Mouse (Mus musculus) hematopoietic stem cell, adult 5-6 weeks (primary cell): ENCODE data around the gene Cyp26c1. TPM values are rescaled to one million over a fixed set of nuclear protein-coding genes. Genes with fewer than 3 reads are reported as not detected.
A peak's percentile ranks its signal among the peaks of the same experiment; 100 is the strongest.

Experiments
- ATAC-seq, 2 experiments: fragments of 125-278 bp in 1 of 2; replicated peaks in 1 of 2; 2 replicates each; pipeline ENCODE4 v1.8.0; 2016 to 2017; ENCODE audit warnings: inconsistent platforms in 2 of 2, mild to moderate bottlenecking in 2 of 2, moderate number of reproducible peaks in 2 of 2, low read depth in 1 of 2, moderate TSS enrichment in 1 of 2; ENCODE audit not compliant: low FRiP score in 2 of 2, poor library complexity in 2 of 2, severe bottlenecking in 2 of 2, insufficient read depth in 1 of 2, low TSS enrichment in 1 of 2
- total RNA-seq: library from RNA; stranded (forward); fragments of 172-1452, 232-1000 nt; gene quantifications from 2 replicates; pipeline ENCODE4 v1.2.3, GENCODE M21; 2017

Cyp26c1 gene
- not detected in 2 replicates for total RNA-seq

DNA sequence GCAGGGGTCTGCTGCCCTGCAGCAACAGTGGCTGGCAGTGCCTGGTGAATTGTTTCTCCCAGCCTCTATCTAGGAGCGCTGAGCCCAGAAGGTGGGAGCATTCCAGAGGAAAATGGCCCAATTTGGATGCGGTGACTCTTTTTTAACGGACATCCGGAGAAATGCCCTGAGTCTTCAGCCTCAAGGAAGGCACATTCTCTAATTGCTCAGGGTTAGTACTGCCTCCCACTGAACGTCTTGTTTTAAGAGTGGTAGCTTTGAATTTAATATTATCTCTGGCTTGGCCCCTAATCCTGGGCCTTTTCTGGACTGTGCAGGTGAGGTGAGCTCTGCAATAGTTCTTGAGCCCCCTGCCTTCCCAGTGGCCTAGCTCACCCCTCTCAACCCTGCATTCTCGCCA lies at the start of gene Cyp26c1:
Cyp26c1 (plus strand) TSS at position 301 of the 400 bp plus-strand sequence.
- no peak for ATAC-seq

DNA sequence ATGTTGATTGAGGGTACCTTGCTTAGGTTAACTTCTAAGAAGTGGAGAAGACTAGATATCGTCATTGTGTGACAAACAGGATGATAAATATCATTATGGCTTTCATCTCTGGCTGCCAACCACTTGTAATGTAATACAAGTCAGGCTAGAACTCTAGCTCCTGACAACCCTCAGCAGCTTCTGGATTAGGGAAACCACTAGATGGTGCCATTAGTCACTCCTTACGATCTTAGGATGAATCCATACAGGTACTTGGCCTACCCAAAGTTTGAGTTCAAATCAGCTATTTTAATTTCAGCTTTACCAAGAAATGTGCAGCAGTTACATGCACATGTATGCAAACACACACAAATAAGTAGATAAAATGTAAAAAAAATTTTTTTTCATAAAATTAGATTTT lies 37.4 kb upstream of the Cyp26c1 start:
- ATAC-seq = no peak

DNA sequence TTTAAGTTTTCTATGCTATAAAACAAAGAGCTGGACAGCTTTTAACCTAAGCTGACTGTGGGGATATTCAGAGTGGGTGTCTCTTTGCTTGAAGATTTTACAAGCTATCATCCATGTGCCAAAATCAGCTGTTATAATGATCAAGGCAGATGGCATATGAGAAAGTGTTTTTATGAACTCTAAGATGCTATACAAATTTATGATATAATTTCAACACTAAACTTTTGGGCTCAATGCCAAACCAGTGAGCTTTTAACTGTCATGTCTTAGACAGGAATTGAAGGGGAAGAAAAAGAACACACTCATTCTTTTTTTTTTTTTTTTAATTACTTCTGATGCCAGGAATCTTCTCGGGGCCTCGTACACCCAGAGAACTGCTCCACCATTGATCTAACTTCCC lies 34.9 kb upstream of the Cyp26c1 start:
- no peak for ATAC-seq

DNA sequence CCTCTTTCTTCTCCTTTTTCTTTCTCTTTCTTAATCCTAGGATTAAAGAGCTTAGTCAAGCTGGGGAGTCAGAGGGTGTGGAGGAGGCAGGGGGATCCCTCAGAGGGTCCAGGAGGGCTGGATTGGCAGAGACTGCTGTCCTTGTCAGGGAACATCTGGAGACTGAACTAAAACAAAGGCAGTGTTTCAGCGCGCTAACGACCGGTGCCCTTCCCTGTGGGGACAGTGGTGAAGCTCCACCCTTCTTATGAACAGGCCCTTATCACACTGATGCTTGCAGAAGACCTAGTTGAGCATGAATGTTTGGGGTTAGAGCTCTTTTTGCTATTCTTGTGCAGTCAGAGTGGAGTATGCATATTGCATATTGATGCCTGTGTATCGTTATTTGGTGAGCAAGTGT lies 31.4 kb upstream of the Cyp26c1 start:
- no peak for ATAC-seq

DNA sequence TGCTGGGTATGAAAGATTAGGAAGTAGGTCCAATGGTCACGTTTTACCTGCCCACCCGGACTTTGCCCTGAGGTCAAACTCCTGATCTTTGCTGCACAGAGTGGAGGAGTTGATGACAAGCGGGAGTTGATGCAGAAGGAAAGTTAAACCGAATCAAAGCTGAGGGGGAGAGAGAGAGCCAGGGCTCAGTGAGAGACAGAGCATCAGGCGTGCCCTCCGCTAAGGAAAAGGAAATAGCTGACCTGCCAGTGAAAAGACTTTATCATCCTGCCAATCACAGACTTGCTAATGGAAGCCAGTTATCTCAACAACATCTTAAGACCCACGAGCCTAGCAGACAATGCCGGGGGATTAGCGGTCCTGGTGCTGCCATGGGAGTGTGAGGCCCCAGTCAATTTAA lies 28.9 kb upstream of the Cyp26c1 start:
- no peak for ATAC-seq

DNA sequence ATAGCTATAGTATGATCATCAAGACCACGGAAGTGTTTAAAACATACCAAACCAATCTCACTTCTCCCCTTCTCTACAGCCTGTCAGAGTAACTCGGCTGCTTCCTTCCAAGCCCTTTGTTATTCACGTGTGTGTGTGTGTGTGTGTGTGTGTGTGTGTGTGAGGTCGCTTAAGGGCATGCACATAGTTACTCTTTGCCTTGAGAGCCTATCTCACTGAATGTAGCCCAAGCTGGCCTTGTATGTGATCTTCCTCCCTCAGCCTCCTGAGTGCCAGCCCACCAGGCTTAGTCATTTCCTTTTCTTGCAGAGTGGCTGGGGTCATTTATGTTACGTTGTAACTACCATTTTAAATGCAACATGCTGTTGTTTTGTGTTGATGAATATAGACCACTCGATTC lies 20.1 kb upstream of the Cyp26c1 start:
- no peak for ATAC-seq

DNA sequence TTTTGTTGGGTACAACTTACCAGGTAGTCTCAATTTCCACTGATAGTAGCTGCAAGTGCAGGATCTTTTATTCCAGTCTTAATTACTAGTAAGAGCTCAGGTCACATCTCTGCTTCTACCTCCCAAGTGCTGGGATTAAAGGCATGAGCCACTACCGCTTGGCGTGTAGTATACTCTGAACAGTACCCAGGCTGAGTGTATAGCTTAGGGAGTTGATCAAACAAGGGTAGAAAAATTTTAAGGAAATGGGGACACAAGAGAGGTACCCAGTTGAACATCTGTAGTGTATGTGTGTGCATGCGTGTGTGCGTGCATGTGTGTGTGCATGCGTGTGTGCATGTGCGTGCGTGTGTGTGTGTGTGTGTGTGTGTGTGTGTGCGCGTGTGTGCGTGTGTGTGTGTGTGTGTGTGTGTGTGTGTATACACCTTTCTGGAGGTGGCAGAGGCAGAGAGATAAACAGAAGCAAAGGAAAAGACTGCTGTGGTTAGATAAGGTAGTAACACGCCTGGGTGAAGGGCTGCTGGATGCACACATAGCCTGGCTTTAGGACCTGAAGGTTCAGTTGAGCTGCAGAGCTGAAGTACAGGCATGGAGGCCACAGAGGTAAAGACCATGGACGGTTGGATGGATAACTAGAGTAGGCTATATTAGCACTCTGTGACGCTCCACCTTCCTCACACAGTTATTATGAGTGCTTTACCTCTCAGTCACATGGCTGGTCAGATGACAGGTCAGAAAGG lies 17.4 kb upstream of the Cyp26c1 start:
- peak in 1 of 2 experiments; percentile 45; a peak in 2 of 4 replicates for ATAC-seq

DNA sequence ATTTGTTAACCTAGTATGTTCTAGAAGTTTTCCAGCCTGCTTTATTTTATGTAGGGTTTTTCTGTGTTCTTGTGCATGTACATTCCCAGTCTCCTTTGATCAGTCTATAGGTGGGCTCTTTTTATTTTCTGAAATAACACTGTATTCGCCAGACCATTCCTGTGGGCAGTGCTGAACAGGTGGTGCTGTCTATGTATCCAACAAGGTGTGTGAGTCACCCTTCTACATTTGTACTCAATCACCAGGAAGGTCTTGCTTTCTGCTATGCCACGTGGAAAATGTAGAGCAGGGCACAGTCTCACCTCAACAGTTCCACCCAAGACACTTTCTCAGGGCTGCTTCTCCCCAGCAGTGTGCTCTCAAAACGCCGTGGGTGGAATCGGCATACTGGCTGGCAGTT lies 16.7 kb upstream of the Cyp26c1 start:
- ATAC-seq = no peak

DNA sequence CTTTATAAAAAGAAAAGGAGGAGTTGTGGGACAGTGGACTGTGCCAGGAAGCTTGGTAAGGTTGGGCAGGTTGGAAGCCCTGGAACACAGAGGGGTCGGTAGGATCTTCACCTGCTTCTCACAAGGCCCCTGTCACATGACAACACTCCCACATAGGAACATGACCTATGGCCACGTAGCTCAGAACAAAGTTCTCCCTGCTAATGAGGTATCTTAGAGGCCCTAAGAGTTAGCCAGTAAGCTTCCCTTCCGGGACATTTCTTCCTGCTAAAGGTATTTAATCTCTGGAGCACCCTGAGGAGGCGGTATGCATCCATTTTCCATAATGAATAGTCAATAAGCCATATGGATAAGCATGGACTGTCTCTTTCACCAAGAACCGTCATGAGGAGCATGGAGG lies 15.9 kb upstream of the Cyp26c1 start:
- ATAC-seq = no peak

DNA sequence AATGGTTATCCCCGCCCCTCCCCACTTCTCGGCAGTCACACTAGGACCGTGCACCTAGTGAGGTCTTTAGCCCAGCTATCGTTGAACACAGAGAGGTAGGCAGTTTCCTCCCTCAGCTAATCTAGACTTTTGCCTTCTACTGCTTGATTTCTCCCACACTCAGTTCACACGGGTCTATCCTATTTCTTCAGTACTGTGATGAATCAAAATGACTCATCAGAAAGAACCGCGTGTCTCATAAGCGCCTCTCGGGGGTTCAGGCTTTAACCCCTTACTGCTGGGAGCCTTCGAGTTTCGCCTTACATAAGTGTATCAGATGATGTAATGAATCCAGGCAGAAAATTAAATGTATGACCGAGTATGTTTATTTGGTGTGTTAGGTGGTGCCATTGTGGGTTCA lies 12.0 kb upstream of the Cyp26c1 start:
- ATAC-seq = no peak

DNA sequence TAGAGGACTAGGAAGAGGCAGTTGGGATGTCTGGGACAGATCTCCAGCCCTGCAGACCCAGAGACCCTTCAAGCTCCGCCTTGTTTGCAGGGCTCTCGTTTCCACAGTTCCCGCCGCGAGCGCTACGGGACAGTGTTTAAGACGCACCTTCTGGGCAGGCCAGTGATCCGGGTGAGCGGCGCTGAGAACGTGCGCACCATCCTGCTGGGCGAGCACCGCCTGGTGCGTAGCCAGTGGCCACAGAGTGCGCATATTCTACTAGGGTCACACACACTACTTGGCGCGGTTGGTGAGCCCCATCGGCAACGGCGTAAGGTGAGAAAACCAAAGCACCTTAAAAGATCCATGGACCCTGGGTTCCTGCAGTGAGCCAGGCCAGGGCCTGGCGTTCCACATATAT lies 966 bp downstream of the Cyp26c1 start:
- ATAC-seq = no peak

DNA sequence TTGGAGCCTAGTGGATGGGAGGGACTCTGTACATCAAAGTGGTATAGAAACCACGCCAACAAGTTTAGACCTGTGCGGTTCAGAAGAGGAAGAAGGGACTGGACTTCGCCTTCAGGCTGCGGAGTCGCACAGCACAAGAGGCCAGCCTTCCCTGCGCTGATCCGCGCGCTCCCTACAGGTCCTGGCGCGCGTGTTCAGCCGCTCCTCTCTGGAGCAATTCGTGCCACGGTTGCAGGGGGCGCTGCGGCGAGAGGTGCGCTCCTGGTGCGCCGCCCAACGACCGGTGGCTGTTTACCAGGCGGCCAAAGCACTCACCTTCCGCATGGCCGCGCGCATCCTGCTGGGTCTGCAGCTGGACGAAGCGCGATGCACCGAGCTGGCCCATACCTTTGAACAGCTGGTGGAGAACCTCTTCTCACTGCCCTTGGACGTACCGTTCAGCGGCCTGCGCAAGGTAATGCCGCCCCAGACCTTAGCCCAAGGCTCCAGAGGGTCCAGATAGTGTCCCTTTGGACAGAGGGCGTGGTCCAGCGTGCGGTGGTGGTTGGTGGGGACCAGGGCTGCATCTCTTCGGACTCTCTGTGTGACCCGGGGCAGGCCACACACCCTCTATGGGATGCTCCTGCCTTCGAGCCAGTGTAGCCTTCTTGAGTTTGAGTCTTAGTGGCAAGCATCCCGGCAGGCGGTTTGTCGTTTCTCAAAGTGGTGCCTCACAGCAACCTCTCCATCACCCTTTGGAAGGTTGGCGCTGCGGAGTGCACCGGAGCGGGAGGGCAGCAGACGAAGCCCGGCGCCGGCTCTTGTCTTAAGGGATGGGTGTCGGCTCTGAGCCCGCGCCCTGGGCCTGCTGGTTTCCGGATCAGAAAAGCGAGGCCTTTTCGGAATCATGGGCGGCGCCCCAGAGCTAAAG lies 1.8 kb downstream of the Cyp26c1 start:
- no peak for ATAC-seq

DNA sequence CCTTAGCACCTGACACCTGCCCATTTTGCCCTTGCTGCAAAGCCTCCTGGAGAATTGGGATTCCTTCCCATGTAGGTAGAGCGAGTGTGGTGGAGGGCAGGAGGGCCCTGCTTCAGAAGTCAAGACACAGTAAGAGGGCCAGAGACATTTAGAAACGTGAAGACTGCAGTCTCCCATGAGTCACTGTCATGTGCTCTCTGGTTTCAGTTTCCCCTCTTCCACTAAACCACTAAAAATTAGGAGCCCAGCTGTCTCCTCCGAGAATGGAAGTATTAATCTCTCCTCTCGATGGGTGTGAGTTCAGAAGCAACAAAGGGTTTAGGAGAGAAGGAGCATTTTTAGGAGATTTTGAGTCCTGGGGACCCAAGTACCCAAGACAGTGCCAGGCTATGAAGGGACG lies 4.1 kb downstream of the Cyp26c1 start:
- ATAC-seq = no peak

DNA sequence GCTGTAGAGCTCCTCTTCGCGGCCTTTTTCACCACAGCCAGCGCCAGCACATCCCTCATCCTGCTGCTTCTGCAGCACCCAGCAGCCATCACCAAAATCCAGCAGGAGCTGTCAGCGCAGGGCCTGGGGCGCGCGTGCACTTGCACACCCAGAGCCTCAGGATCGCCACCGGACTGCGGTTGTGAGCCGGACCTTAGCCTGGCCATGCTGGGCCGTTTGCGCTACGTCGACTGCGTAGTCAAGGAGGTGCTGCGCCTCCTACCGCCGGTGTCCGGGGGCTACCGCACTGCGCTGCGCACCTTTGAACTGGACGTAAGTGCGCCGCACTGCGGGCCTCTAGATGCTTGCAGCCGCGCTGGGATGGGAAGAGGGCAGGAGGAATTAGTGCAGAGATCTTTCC lies 5.3 kb downstream of the Cyp26c1 start:
- no peak for ATAC-seq

DNA sequence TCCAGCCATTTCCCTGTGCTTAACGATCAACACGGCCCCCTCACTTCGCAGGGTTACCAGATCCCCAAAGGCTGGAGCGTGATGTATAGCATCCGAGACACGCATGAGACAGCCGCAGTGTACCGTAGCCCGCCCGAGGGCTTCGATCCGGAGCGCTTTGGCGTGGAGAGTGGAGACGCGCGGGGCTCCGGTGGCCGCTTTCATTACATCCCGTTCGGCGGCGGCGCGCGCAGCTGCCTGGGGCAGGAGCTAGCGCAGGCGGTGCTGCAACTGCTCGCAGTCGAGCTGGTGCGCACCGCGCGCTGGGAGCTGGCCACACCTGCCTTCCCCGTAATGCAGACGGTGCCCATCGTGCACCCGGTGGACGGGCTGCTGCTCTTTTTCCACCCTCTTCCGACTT lies 7.5 kb downstream of the Cyp26c1 start:
- ATAC-seq = peak; percentile 48 to 60; a peak in 3 of 4 replicates

DNA sequence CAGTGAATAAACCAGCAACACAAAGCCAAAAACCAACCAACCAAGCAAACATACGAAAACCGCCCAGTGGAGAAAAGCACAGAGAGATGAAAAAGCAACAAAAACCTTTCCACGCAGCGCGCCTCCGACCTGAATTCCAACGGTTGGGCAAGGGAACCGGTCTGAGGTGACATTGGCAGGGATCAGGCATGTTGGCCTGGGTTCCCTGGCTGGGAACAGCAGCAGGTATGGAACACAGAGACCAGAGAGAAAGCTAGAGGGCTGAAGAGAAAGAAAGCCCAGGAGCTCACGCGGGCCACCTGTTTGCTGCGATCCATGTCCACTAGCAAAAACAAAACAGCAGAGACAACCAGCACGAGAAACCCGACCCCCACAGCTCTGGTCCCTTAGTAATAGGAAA lies 9.8 kb downstream of the Cyp26c1 start:
- no peak for ATAC-seq

DNA sequence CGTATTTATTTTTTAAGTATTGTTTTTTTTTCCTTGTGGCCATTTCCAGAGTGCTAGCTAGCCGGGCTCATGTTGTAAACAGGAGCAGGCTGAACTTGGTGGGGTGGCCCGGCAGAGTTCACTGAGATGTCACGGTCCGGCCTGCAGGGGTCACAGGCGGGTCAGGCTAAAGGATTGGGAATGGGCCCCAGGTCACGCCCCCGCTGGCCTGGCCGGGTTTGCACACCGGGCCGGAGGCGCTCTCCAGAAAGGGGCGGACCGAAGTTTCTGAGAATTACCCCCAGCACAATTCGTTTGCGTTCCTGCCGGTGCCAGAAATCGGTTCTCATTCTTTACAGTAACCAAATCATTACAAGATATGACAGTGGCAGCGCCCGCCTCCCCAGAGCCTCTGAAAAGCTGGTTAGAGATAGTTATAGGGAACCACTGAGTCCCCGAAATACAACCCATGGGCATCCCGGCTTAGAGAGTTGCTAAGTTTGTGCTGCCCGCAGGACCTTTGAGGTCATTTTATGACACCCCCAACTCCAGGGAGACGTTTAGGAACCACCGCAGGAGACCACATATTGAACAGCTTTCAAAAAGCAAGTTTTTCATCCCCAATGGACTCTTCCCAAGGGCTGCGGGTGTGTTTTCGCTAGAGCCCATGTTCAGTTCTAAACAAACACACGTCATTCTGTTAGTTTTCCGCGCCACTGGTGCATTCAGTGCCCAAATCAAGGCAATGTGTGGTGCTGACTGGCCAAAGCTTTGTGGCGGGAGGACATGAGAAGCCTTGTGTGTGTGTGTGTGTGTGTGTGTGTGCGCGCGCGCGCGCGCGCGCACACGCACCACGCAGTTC lies 10.6 kb downstream of the Cyp26c1 start:
- no peak for ATAC-seq
